Mouse (Mus musculus) olfactory bulb, adult 2 months (tissue): ENCODE results near the gene Gabrd.

ENCODE experiments used
- CTCF ChIP-seq: fragments of 200-500 bp; IDR thresholded peaks from 2 replicates; pipeline ENCODE4 v1.5.1; 2012; ENCODE audit warnings: low read depth, mild to moderate bottlenecking, low read length, moderate library complexity; ENCODE audit not compliant: insufficient read depth
- POLR2A ChIP-seq: fragments of 200-500 bp; IDR thresholded peaks from 2 replicates; pipeline ENCODE4 v1.6.1; 2012; ENCODE audit warnings: mild to moderate bottlenecking, low read depth, low read length, moderate library complexity; ENCODE audit not compliant: insufficient read depth

- TF ChIP-seq CTCF (no peak), POLR2A (no peak)
Measured at GRCm38 (mm10) chr4:155420137-155420536, 22.2 kb upstream of the Gabrd start.
